Mouse (Mus musculus): ENCODE results near the gene Dapp1.

Dapp1 gene

GRCm38 (mm10) chr3:137981382-137981750, at the start of gene Dapp1:
Gene Dapp1 (minus strand): TSS chr3:137981545.
- in situ Hi-C loops (cut with MboI), result no loop called here

GRCm38 (mm10) chr3:138030563-138030962, 49.2 kb upstream of the Dapp1 start:
- in situ Hi-C loops (cut with MboI), result no loop called here

- in situ Hi-C loops (cut with MboI), result no loop called here
These were observed 48.0 kb upstream of the Dapp1 start for GRCm38 (mm10) chr3:138029351-138029750.

GRCm38 (mm10) chr3:138027575-138028362, 46.4 kb upstream of the Dapp1 start:
- in situ Hi-C loops (cut with MboI), result no loop called here

GRCm38 (mm10) chr3:138026286-138026685, 44.9 kb upstream of the Dapp1 start:
- in situ Hi-C loops (cut with MboI), result no loop called here

GRCm38 (mm10) chr3:138022651-138023050, 41.3 kb upstream of the Dapp1 start:
- in situ Hi-C loops (cut with MboI), result no loop called here

- in situ Hi-C loops (cut with MboI), result no loop called here
These were observed 40.7 kb upstream of the Dapp1 start for GRCm38 (mm10) chr3:138022003-138022402.

- in situ Hi-C loops (cut with MboI), result no loop called here
These were observed 35.5 kb upstream of the Dapp1 start for GRCm38 (mm10) chr3:138016810-138017209.

GRCm38 (mm10) chr3:138014725-138015124, 33.4 kb upstream of the Dapp1 start:
- in situ Hi-C loops (cut with MboI), result no loop called here

GRCm38 (mm10) chr3:138012351-138012750, 31.0 kb upstream of the Dapp1 start:
- in situ Hi-C loops (cut with MboI), result no loop called here

- in situ Hi-C loops (cut with MboI), result no loop called here
These were observed 26.8 kb upstream of the Dapp1 start for GRCm38 (mm10) chr3:138008152-138008551.

- in situ Hi-C loops (cut with MboI), result no loop called here
These were observed 25.6 kb upstream of the Dapp1 start for GRCm38 (mm10) chr3:138006896-138007295.

- in situ Hi-C loops (cut with MboI), result no loop called here
These were observed 21.9 kb upstream of the Dapp1 start for GRCm38 (mm10) chr3:138003264-138003663.

- in situ Hi-C loops (cut with MboI), result no loop called here
These were observed 21.2 kb upstream of the Dapp1 start for GRCm38 (mm10) chr3:138002545-138002944.

- in situ Hi-C loops (cut with MboI), result no loop called here
These were observed 20.5 kb upstream of the Dapp1 start for GRCm38 (mm10) chr3:138001865-138002264.

- in situ Hi-C loops (cut with MboI), result no loop called here
These were observed 19.4 kb upstream of the Dapp1 start for GRCm38 (mm10) chr3:138000724-138001069.

- in situ Hi-C loops (cut with MboI), result no loop called here
These were observed 18.8 kb upstream of the Dapp1 start for GRCm38 (mm10) chr3:138000062-138000723.

- in situ Hi-C loops (cut with MboI), result loop anchor here (10.0 kb wide), 1 partner anchor 145 kb away; the partner anchor contains the start of genes Mttp and Trmt10a
These were observed 18.0 kb upstream of the Dapp1 start for GRCm38 (mm10) chr3:137999224-137999790.

GRCm38 (mm10) chr3:137998491-137999223, 17.3 kb upstream of the Dapp1 start:
- in situ Hi-C loops (cut with MboI), result loop anchor here (10.0 kb wide), 1 partner anchor 146 kb away; the partner anchor contains the start of genes Mttp and Trmt10a

- in situ Hi-C loops (cut with MboI), result loop anchor here (10.0 kb wide), 1 partner anchor 149 kb away; the partner anchor contains the start of genes Mttp and Trmt10a
These were observed 14.1 kb upstream of the Dapp1 start for GRCm38 (mm10) chr3:137995486-137995885.

- in situ Hi-C loops (cut with MboI), result loop anchor here (10.0 kb wide), 1 partner anchor 151 kb away; the partner anchor contains the start of genes Mttp and Trmt10a
These were observed 12.9 kb upstream of the Dapp1 start for GRCm38 (mm10) chr3:137994196-137994595.

- in situ Hi-C loops (cut with MboI), result loop anchor here (10.0 kb wide), 1 partner anchor 152 kb away; the partner anchor contains the start of genes Mttp and Trmt10a
These were observed 11.0 kb upstream of the Dapp1 start for GRCm38 (mm10) chr3:137992366-137992765.
